Mouse (Mus musculus) kidney, postnatal 0 days (tissue): ENCODE results near the gene Ndufa11. TPM values are rescaled to one million over a fixed set of nuclear protein-coding genes. Genes with fewer than 3 reads are reported as not detected.

ENCODE experiments used
- ATAC-seq: fragments of 200-750 bp; cut with Nextera tagmentation; replicated peaks from 2 replicates; pipeline ENCODE4 v1.8.0; 2017; ENCODE audit warnings: low read depth, moderate number of reproducible peaks, moderate TSS enrichment, moderate library complexity; ENCODE audit not compliant: low FRiP score
- DNase-seq: peaks from one replicate; pipeline ENCODE4 v3.0.0-alpha.2; 2016; ENCODE audit warnings: low spot score
- H3K27ac ChIP-seq: fragments of 300-500 bp; sonication (generic); 2 replicates; pipeline ENCODE4 v1.5.1; 2014; ENCODE audit warnings: mild to moderate bottlenecking
- H3K27me3 ChIP-seq: fragments of 300-500 bp; sonication (generic); 2 replicates; pipeline ENCODE4 v1.6.1; 2014; ENCODE audit warnings: low read length, mixed read lengths; ENCODE audit not compliant: insufficient read depth
- H3K36me3 ChIP-seq: fragments of 300-500 bp; sonication (generic); 2 replicates; pipeline ENCODE4 v1.6.1; 2014; ENCODE audit warnings: low read length, mixed read lengths; ENCODE audit not compliant: insufficient read depth
- H3K4me1 ChIP-seq: fragments of 300-500 bp; sonication (generic); replicated peaks from 2 replicates; pipeline ENCODE4 v1.6.1; 2014; ENCODE audit warnings: antibody characterized with exemption, low read length, mixed read lengths; ENCODE audit not compliant: insufficient read depth
- H3K4me2 ChIP-seq: fragments of 300-500 bp; sonication (generic); 2 replicates; pipeline ENCODE4 v1.6.1; 2014; ENCODE audit warnings: mild to moderate bottlenecking, low read length, moderate library complexity, mixed read lengths
- H3K4me3 ChIP-seq: fragments of 300-500 bp; sonication (generic); replicated peaks from 2 replicates; pipeline ENCODE4 v1.5.1; 2014; ENCODE audit warnings: low read depth, low read length
- H3K9ac ChIP-seq: fragments of 300-500 bp; sonication (generic); 2 replicates; pipeline ENCODE4 v1.6.1; 2014; ENCODE audit warnings: low read depth, low read length
- H3K9me3 ChIP-seq: fragments of 300-500 bp; sonication (generic); replicated peaks from 2 replicates; pipeline ENCODE4 v1.6.1; 2016; ENCODE audit warnings: low read length, inconsistent platforms, mixed read lengths
- CTCF ChIP-seq: IDR thresholded peaks from 2 replicates; pipeline ENCODE4 v1.5.1; 2016; ENCODE audit warnings: antibody characterized with exemption, low read depth, mild to moderate bottlenecking, moderate library complexity
- WGBS: fragments of 180-500 bp; shearing (Covaris S2); extraction: QIAGEN DNeasy Blood & Tissue Kit; methylation state at CpG from one replicate; pipeline ENCODE4 v1.1.7; 2014; 5-methylcytosine and 5-hydroxymethylcytosine counted together
- polyA plus RNA-seq: library from polyadenylated mRNA; unstranded; fragments of >200 nt; fragmentation: Nextera tagmentation; extraction: Ambion mirVana; gene quantifications from 2 replicates; pipeline ENCODE4 v1.2.1, GENCODE M21; 2015

Gene Ndufa11
- polyA plus RNA-seq, 1 experiment from 2014 or later, result 742 TPM

DNA sequence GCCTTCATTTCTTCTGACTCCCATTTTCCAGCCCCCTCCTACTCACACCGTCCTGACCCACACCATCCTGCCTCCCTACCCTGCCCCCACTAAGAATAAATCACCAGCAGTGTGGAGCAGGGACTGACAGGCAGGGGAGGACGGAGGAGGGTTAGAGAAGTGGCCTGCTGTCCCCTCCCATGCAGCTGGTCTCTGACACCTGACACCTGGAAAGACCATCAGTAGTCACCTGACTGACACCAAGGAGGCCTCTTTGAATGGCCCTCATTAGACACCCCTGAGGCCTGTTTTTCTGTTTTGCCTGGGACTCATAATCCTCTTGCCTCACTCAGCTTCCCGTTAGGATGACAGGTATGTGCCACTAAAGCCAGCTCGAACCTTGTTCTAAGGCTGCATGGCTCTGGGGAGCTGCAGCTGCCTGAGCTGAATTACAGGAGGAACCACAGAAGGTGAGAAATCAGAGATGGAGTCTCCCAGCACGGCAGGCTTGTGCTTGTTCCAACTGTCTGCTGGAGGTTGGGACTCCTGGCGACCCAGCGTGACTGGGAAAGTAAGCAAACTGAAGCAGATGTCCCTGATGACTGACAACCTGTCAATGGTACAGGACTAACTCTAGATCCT, 9.6 kb downstream of the Ndufa11 start:
- WGBS, result 12% methylated on average over 7 of the region's 7 CpGs
- Histone ChIP-seq H3K4me1 (peaks cover 14% of the 10 kb centered on the region; the same call in 1 of the 2 replicates), H3K9me3 (no peaks in the 10 kb centered on the region), H3K27me3 (no peaks in the 10 kb centered on the region), H3K27ac (0 out of 2 replicates have a peak overlapping the region, but pooled peaks have one; percentile 25), H3K4me3 (no peak overlapping the region), H3K9ac (peak overlapping the region; percentile 23; the same call in 1 of the 2 replicates), H3K36me3 (0 out of 2 replicates have a peak, but pooled peaks cover 4% of the 10 kb centered on the region), H3K4me2 (no peak overlapping the region)
- DNase-seq, result peak; percentile 66
- peak; percentile 81 for ATAC-seq
- no peak for TF ChIP-seq CTCF

DNA sequence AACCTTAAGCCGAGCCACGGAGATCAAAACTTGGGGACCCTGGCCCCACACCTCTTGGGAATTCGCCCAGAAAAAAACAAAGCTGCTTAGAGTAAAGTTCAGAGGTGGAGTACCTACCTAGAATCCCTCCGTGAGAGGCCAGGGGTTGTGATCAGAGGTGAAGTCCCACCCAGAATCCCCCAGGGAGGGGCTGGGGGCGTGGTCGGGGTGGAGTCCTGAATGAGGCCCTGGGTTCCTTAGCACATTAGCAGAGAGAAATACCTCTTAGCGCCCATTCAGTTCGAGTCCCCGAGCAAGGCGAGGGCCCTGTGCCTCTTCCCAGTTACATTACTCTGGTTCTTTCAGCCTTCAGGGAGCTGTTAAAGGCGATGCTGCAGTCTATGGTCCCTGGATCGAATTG, 10.1 kb downstream of the Ndufa11 start:
- WGBS, result 5% methylated on average over 12 of the region's 12 CpGs
- Histone ChIP-seq H3K9ac (peak overlapping the region; percentile 23; the same call in 1 of the 2 replicates), H3K36me3 (0 out of 2 replicates have a peak, but pooled peaks cover 4% of the 10 kb centered on the region), H3K4me2 (no peak overlapping the region), H3K9me3 (no peaks in the 10 kb centered on the region), H3K27me3 (no peaks in the 10 kb centered on the region), H3K4me1 (peaks cover 14% of the 10 kb centered on the region; the same call in 1 of the 2 replicates), H3K4me3 (no peak overlapping the region), H3K27ac (0 out of 2 replicates have a peak overlapping the region, but pooled peaks have one; percentile 25)
- TF ChIP-seq CTCF, result no peak
- ATAC-seq, result no peak
- no peak for DNase-seq

DNA sequence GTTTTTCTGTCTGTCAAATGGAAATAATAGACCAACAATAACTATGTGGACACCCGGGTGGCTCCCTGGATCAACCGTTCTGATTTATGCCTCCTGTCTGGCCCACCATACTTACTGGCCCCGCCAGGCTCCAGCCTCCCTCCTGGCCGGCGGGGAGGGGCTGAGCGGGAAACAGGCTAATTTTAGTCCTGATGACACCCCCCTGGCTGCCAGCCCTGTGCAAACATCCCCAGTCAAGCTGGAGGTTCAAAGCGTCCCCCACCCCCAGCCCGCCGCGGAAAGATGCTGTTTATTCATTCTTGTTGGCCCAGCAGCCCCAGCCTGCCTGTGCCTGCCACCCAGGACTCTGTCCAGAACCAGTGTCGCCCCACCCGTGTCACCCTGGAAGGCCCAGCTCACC, 10.6 kb downstream of the Ndufa11 start:
- Histone ChIP-seq H3K36me3 (0 out of 2 replicates have a peak, but pooled peaks cover 3% of the 10 kb centered on the region), H3K27me3 (no peaks in the 10 kb centered on the region), H3K9me3 (no peaks in the 10 kb centered on the region), H3K9ac (no peak overlapping the region), H3K4me1 (peaks cover 14% of the 10 kb centered on the region; the same call in 1 of the 2 replicates), H3K4me2 (no peak overlapping the region), H3K4me3 (no peak overlapping the region), H3K27ac (no peak overlapping the region)
- WGBS, result 9% methylated on average over 12 of the region's 12 CpGs
- no peak for TF ChIP-seq CTCF
- ATAC-seq (no peak), DNase-seq (no peak)

DNA sequence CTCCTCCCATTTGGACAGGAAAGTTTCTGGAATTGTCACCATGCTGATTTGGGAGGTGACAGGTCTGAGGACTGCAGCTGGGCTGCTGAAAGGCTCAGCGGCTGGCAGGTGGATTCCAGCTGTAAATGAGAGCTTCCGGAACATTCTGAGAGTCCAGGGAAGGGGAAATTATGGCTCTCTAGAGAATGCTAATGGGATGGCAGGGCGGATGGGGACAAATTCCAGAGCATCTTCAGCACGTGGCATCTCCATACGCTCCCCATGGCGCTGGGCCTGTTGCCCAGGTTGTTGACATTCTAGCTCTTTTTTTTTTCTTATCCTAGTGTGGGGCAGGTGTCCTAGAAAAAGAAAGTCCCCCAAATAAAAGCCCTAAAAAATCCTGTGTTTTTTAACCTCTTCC, 11.6 kb downstream of the Ndufa11 start:
- H3K4me3 ChIP-seq, result no peak overlapping the region
- H3K9me3 ChIP-seq, result no peaks in the 10 kb centered on the region
- H3K36me3 ChIP-seq, result no peaks in the 10 kb centered on the region
- H3K27me3 ChIP-seq, result no peaks in the 10 kb centered on the region
- no peak for ATAC-seq
- 44% methylated on average over 6 of the region's 6 CpGs for WGBS
- H3K4me1 ChIP-seq, result peaks cover 14% of the 10 kb centered on the region; the same call in 1 of the 2 replicates
- no peak overlapping the region for H3K27ac ChIP-seq
- no peak overlapping the region for H3K9ac ChIP-seq
- TF ChIP-seq CTCF, result no peak
- no peak for DNase-seq
- no peak overlapping the region for H3K4me2 ChIP-seq

DNA sequence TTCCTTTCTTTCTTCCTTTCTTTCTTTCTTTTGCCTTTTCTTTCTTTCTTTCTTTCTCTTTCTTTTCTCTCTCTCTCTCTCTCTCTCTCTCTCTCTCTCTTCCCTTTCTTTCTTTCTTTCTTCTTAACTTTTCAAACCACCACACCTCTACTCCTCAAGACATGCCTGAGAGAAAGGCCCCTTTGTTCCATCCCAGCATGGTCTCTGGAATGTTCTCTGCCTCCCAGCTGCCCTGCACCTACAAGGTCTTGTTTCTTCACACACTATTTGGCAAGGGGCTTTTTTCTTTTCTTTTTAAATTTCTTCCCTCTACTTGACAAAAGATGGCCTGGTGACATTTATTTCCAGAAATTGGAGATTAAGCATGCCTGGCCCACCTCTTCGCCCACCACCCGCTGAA, 12.1 kb downstream of the Ndufa11 start:
- no peak overlapping the region for H3K27ac ChIP-seq
- WGBS, result 71% methylated on average over 2 of the region's 2 CpGs
- DNase-seq (no peak), ATAC-seq (no peak)
- peaks cover 14% of the 10 kb centered on the region; the same call in 1 of the 2 replicates for H3K4me1 ChIP-seq
- no peak overlapping the region for H3K9ac ChIP-seq
- no peak overlapping the region for H3K4me3 ChIP-seq
- H3K4me2 ChIP-seq, result no peak overlapping the region
- no peaks in the 10 kb centered on the region for H3K36me3 ChIP-seq
- no peak for TF ChIP-seq CTCF
- H3K9me3 ChIP-seq, result no peaks in the 10 kb centered on the region
- H3K27me3 ChIP-seq, result no peaks in the 10 kb centered on the region

DNA sequence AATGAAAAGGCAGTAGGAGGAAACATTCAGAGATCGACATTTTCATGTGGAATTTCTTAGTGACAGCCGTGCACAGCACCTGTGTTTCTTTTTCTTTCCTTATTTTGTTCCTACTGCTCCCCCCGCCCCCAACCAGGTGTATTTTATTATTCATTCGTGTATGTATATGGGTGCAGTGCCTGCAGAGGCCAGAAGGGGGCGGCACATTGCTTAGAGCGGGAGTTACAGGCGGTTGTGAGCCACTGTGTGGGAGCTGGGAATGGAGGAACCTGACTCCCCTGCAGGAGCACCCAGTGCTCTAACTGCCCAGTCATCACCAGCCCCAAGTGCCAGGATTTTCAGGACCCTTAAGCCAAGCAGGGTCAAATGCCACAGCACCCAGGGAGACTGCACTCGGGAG, 19.0 kb downstream of the Ndufa11 start:
- no peak overlapping the region for H3K4me3 ChIP-seq
- no peak overlapping the region for H3K9ac ChIP-seq
- no peaks in the 10 kb centered on the region for H3K9me3 ChIP-seq
- H3K4me1 ChIP-seq, result no peaks in the 10 kb centered on the region
- peak; percentile 54 for TF ChIP-seq CTCF
- no peaks in the 10 kb centered on the region for H3K27me3 ChIP-seq
- DNase-seq (no peak), ATAC-seq (no peak)
- H3K27ac ChIP-seq, result no peak overlapping the region
- H3K36me3 ChIP-seq, result no peaks in the 10 kb centered on the region
- H3K4me2 ChIP-seq, result no peak overlapping the region
- 52% methylated on average over 8 of the region's 8 CpGs for WGBS
